Mouse (Mus musculus) thymus, adult 18-20 months (tissue): ENCODE results near the gene Rbm18.

Source experiments
- DNase-seq, 2 experiments: peaks; one replicate each; pipeline ENCODE4 v3.0.0; 2022; ENCODE audit warnings: mixed read lengths in 2 of 2

The Rbm18 gene

GRCm38 (mm10) chr2:36067132-36067531, 69.4 kb downstream of the Rbm18 start:
- DNase-seq: no peak
